Mouse (Mus musculus): Measurements from ENCODE around the gene Tanc2.

Tanc2 gene

GRCm38 (mm10) chr11:105955815-105956430 is 366.1 kb downstream of the Tanc2 start:
- DNase-seq, result no peak

GRCm38 (mm10) chr11:105957501-105957900 is 367.7 kb downstream of the Tanc2 start:
- no peak for DNase-seq

GRCm38 (mm10) chr11:105958566-105958965 is 368.8 kb downstream of the Tanc2 start:
- peak; percentile 29 to 66 for DNase-seq

- DNase-seq, result peak; percentile 40 to 69
These were observed 369.6 kb downstream of the Tanc2 start for GRCm38 (mm10) chr11:105959355-105959754.

GRCm38 (mm10) chr11:105964691-105965090 is 374.9 kb downstream of the Tanc2 start:
- DNase-seq, result no peak

- no peak for DNase-seq
These were observed 376.5 kb downstream of the Tanc2 start for GRCm38 (mm10) chr11:105966288-105966687.

GRCm38 (mm10) chr11:105967741-105968574 is 378.2 kb downstream of the Tanc2 start, which contains the start of gene Ace:
TSS of gene Ace (plus strand) at chr11:105967945.
- DNase-seq, result peak; percentile 59 to 68

- DNase-seq, result no peak
These were observed 379.2 kb downstream of the Tanc2 start for GRCm38 (mm10) chr11:105968948-105969347.

- DNase-seq, result peak; percentile 75 to 85
These were observed 379.7 kb downstream of the Tanc2 start for GRCm38 (mm10) chr11:105969516-105969915.

GRCm38 (mm10) chr11:105974593-105974992 is 384.8 kb downstream of the Tanc2 start:
- DNase-seq, result no peak

- peak; percentile 19 to 29 for DNase-seq
These were observed 385.3 kb downstream of the Tanc2 start for GRCm38 (mm10) chr11:105975050-105975449.

- DNase-seq, result no peak
These were observed 385.9 kb downstream of the Tanc2 start for GRCm38 (mm10) chr11:105975636-105976035.

- DNase-seq, result no peak
These were observed 388.4 kb downstream of the Tanc2 start for GRCm38 (mm10) chr11:105978232-105978631.

- DNase-seq, result peak; percentile 40 to 65
These were observed 388.8 kb downstream of the Tanc2 start for GRCm38 (mm10) chr11:105978634-105979033.

Data from lung, adult 18-20 months (tissue).